Mouse (Mus musculus): ENCODE data around the gene Itgbl1. TPM values are rescaled to one million over a fixed set of nuclear protein-coding genes. Genes with fewer than 3 reads are reported as not detected.

Gene Itgbl1
- 1.5 and 2.2 TPM in 2 replicates for polyA plus RNA-seq (2012; rRNA removed)

GRCm38 (mm10) chr14:123659921-123660385 is at the start of gene Itgbl1:
TSS of gene Itgbl1 (plus strand) at chr14:123659971.

GRCm38 (mm10) chr14:123626501-123627179 is 33.1 kb upstream of the Itgbl1 start, which contains the start of gene Nalcn:
TSS of gene Nalcn (minus strand) at chr14:123627144.

Other genes starting within 250 kb of the Itgbl1 start
- gene Nalcn, start 32.8 kb upstream of the Itgbl1 start, polyA plus RNA-seq (2012; rRNA removed), result 9.5 and 10.2 TPM in 2 replicates

Data from central nervous system, embryonic 14 days (tissue).